Mouse (Mus musculus) heart, postnatal 0 days (tissue): ENCODE results near the gene Cnnm1. TPM values are rescaled to one million over a fixed set of nuclear protein-coding genes. Genes with fewer than 3 reads are reported as not detected.
A peak's percentile ranks its signal among the peaks of the same experiment; 100 is the strongest.
"Not testable (repeated sequence)": the region's sequence is repeated elsewhere in the genome, so short reads cannot be mapped to it uniquely, and the experiment has no call there.

Experiments
- ATAC-seq: fragments of 200-750 bp; cut with Nextera tagmentation; 2 replicates; pipeline ENCODE4 v1.8.0; 2017; ENCODE audit warnings: low read depth, moderate number of reproducible peaks, moderate library complexity; ENCODE audit not compliant: insufficient read depth
- DNase-seq: peaks from one replicate; pipeline ENCODE4 v3.0.0-alpha.2; 2016; ENCODE audit warnings: low spot score
- H3K27ac ChIP-seq: fragments of 300-500 bp; sonication (generic); 2 replicates; pipeline ENCODE4 v1.5.1; 2014; ENCODE audit warnings: low read depth, mild to moderate bottlenecking
- H3K27me3 ChIP-seq: fragments of 300-500 bp; sonication (generic); 2 replicates; pipeline ENCODE4 v1.6.1; 2014; ENCODE audit warnings: low read length, mixed read lengths; ENCODE audit not compliant: control insufficient read depth, insufficient read depth
- H3K36me3 ChIP-seq: fragments of 300-500 bp; sonication (generic); replicated peaks from 2 replicates; pipeline ENCODE4 v1.6.1; 2014; ENCODE audit warnings: low read length, mixed read lengths; ENCODE audit not compliant: control insufficient read depth, insufficient read depth
- H3K4me1 ChIP-seq: fragments of 300-500 bp; sonication (generic); 2 replicates; pipeline ENCODE4 v1.6.1; 2014; ENCODE audit warnings: antibody characterized with exemption; ENCODE audit not compliant: control insufficient read depth, insufficient read depth
- H3K4me2 ChIP-seq: fragments of 300-500 bp; sonication (generic); 2 replicates; pipeline ENCODE4 v1.6.1; 2014; ENCODE audit warnings: low read depth, mild to moderate bottlenecking, low read length, moderate library complexity
- H3K4me3 ChIP-seq: fragments of 300-500 bp; sonication (generic); 2 replicates; pipeline ENCODE4 v1.5.1; 2014; ENCODE audit warnings: low read depth, low read length
- H3K9ac ChIP-seq: fragments of 300-500 bp; sonication (generic); replicated peaks from 2 replicates; pipeline ENCODE4 v1.6.1; 2014; ENCODE audit warnings: low read depth, low read length, mixed read lengths
- H3K9me3 ChIP-seq: fragments of 300-500 bp; sonication (generic); replicated peaks from 2 replicates; pipeline ENCODE4 v1.6.1; 2016; ENCODE audit warnings: low read length; ENCODE audit not compliant: control insufficient read depth
- CTCF ChIP-seq: IDR thresholded peaks from 2 replicates; pipeline ENCODE4 v1.5.1; 2016; ENCODE audit warnings: antibody characterized with exemption, control low read depth, low read depth
- EP300 ChIP-seq: IDR thresholded peaks from 2 replicates; pipeline ENCODE4 v1.6.1; 2016; ENCODE audit warnings: antibody characterized with exemption, low read depth
- WGBS: fragments of 180-500 bp; shearing (Covaris S2); extraction: QIAGEN DNeasy Blood & Tissue Kit; methylation state at CpG from one replicate; pipeline ENCODE4 v1.1.7; 2014; 5-methylcytosine and 5-hydroxymethylcytosine counted together
- polyA plus RNA-seq: library from polyadenylated mRNA; unstranded; fragments of >200 nt; fragmentation: Nextera tagmentation; extraction: Ambion mirVana; gene quantifications from 2 replicates; pipeline ENCODE4 v1.2.1, GENCODE M21; 2015
- total RNA-seq: library from RNA; depleted of rRNA; stranded (reverse); fragments of >200 nt; gene quantifications from 2 replicates; pipeline ENCODE4 v1.2.3, GENCODE M21; 2014; ENCODE audit warnings: low replicate concordance

The Cnnm1 gene
- total and polyA plus RNA-seq, 2 experiments from 2014 or later = 0.03 TPM; not detected in 1

DNA sequence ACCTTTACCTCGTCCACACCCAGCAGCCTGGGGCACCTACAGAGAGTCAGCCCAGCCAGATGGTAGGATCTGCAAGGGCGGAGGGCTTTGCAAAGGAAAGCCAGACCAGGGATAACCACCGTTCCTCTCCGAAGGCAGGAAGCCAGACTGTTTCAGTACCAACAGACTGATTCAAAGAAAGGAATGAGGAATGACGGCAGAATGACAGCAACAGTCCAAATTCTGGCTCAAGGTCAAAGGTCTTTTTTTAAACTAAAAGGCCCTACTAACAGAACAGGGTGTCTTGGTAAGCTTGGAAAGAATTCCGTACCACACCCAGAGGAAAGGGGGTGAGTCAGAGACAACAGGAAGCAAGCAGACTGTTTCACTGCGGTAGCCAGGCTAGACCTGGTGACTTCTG, 58.6 kb downstream of the Cnnm1 start:
- no peak overlapping the region for H3K9ac ChIP-seq
- ATAC-seq = peak; percentile 57; the same call in 1 of the 2 replicates
- 0 out of 2 replicates have a peak, but pooled peaks cover 4% of the 10 kb centered on the region for H3K27me3 ChIP-seq
- peak overlapping the region; percentile 13 for H3K27ac ChIP-seq
- 67% methylated on average over 7 of the region's 7 CpGs for WGBS
- H3K4me2 ChIP-seq = no peak overlapping the region
- H3K36me3 ChIP-seq = peaks cover 53% of the 10 kb centered on the region
- peak; percentile 29 for DNase-seq
- H3K4me1 ChIP-seq = no peaks in the 10 kb centered on the region
- no peak overlapping the region for H3K4me3 ChIP-seq
- no peaks in the 10 kb centered on the region for H3K9me3 ChIP-seq
- no peak for TF ChIP-seq EP300
- no peak for TF ChIP-seq CTCF

DNA sequence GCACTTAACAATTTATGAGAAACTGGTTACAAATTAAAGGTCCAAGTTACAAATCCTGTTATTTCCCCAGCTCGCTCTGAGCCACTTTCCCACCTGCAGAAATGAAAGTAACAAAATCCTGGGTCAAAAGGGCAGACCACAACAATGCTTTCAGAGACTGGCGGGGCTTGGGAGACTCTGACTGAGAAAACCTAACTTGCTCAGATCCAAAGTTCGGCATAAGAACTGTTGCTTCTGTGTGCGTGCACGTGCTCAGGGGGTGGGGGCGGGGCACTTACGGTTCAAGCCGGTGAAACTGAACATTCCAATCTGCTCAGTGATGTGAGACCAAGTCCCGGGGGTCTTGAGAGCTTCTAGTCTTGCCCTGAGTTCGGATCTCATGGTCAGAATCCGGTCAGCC, 62.4 kb downstream of the Cnnm1 start:
- Histone ChIP-seq H3K27me3 (no peaks in the 10 kb centered on the region), H3K36me3 (peaks cover 85% of the 10 kb centered on the region), H3K9me3 (no peaks in the 10 kb centered on the region), H3K9ac (no peak overlapping the region), H3K4me3 (no peak overlapping the region), H3K4me2 (no peak overlapping the region), H3K27ac (no peak overlapping the region), H3K4me1 (no peaks in the 10 kb centered on the region)
- TF ChIP-seq EP300 = no peak
- TF ChIP-seq CTCF = no peak
- ATAC-seq (no peak), DNase-seq (no peak)
- WGBS = 83% methylated on average over 11 of the region's 11 CpGs

- not testable (repeated sequence) for DNase-seq, H3K4me3 ChIP-seq, H3K4me1 ChIP-seq, H3K4me2 ChIP-seq, H3K27me3 ChIP-seq, H3K9ac ChIP-seq, ATAC-seq, H3K9me3 ChIP-seq, H3K27ac ChIP-seq
- peaks cover 89% of the 10 kb centered on the region for H3K36me3 ChIP-seq
- WGBS = 91% methylated on average over 8 of the region's 9 CpGs
Measured at GRCm38 (mm10) chr19:43503593-43503992, 63.4 kb downstream of the Cnnm1 start.

GRCm38 (mm10) chr19:43505441-43505840, 65.2 kb downstream of the Cnnm1 start:
- Histone ChIP-seq H3K4me3 (no peak overlapping the region), H3K9me3 (no peaks in the 10 kb centered on the region), H3K4me2 (no peak overlapping the region), H3K27me3 (no peaks in the 10 kb centered on the region), H3K9ac (no peak overlapping the region), H3K27ac (no peak overlapping the region), H3K36me3 (peaks cover 85% of the 10 kb centered on the region), H3K4me1 (no peaks in the 10 kb centered on the region)
- no peak for DNase-seq
- TF ChIP-seq EP300 = no peak
- TF ChIP-seq CTCF = no peak
- 85% methylated on average over 12 of the region's 12 CpGs for WGBS
- no peak for ATAC-seq

DNA sequence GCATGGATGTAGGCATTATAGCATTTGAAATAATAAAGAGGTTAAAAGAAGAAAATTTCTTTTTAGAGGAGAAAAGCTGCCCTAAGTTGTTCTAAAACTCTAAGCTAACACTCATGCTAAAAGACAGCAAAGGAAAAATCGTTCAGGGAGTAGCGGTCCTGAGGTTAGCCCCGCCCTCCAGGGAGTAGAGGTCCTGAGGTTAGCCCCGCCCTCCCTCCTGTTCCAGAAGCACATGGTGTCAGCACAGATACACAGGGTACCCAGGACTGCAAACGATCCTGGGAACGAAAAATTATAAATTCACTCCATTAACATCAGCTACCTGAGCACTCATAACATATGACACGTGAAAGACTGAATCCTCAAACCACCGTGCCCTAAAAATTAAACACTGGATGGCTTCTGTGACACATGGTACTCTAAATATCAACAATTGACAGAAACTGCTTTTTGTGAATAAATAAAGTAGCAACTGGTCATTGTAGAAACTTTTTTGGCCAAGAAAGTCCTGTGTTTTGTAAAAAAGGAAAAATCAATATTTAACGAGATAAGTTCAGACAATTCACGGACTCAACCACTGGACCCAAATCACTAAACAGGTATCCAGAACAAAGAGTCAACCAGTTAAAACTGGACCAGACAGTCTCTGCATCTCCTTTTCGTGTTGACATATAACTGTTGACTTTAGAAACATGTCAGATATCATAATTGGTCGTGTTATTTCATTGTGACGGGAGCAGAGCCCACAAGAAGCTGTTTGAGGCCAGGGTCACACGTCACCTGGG, 70.4 kb downstream of the Cnnm1 start:
- H3K36me3 ChIP-seq = peaks cover 81% of the 10 kb centered on the region
- 82% methylated on average over 14 of the region's 14 CpGs for WGBS

More for the DNA sequence above, 70.4 kb downstream of the Cnnm1 start:
- Histone ChIP-seq H3K4me1 (no peaks in the 10 kb centered on the region), H3K27ac (no peak overlapping the region), H3K27me3 (no peaks in the 10 kb centered on the region), H3K9ac (no peak overlapping the region), H3K4me2 (no peak overlapping the region), H3K4me3 (no peak overlapping the region), H3K9me3 (no peaks in the 10 kb centered on the region)
- ATAC-seq (no peak), DNase-seq (no peak)
- TF ChIP-seq EP300 (no peak), CTCF (no peak)
